Mouse (Mus musculus) intestine, embryonic 16.5 days (tissue): ENCODE measurements at regions not wholly inside any gene's neighbourhood (a gene's known extent, or its start where the extent isn't known, plus 50 kb on each side); places are given as distances from the start of the nearest gene placed in this dataset.

Experiments
- ATAC-seq: fragments of 200-750 bp; cut with Nextera tagmentation; 2 replicates; pipeline ENCODE4 v1.8.0; 2017; ENCODE audit warnings: moderate TSS enrichment, moderate library complexity
- H3K27ac ChIP-seq: fragments of 300-500 bp; sonication (generic); 2 replicates; pipeline ENCODE4 v1.5.1; 2014; ENCODE audit warnings: mild to moderate bottlenecking, low read length
- H3K27me3 ChIP-seq: fragments of 300-500 bp; sonication (generic); replicated peaks from 2 replicates; pipeline ENCODE4 v1.6.1; 2014; ENCODE audit warnings: low read length, control low read depth, mixed read lengths; ENCODE audit not compliant: control insufficient read depth, insufficient read depth
- H3K36me3 ChIP-seq: fragments of 300-500 bp; sonication (generic); 2 replicates; pipeline ENCODE4 v1.6.1; 2014; ENCODE audit warnings: low read length, control low read depth; ENCODE audit not compliant: control insufficient read depth, insufficient read depth
- H3K4me1 ChIP-seq: fragments of 300-500 bp; sonication (generic); 2 replicates; pipeline ENCODE4 v1.6.1; 2014; ENCODE audit warnings: low read length, control low read depth, mixed read lengths; ENCODE audit not compliant: control insufficient read depth, insufficient read depth
- H3K4me2 ChIP-seq: fragments of 300-500 bp; sonication (generic); 2 replicates; pipeline ENCODE4 v1.6.1; 2014; ENCODE audit warnings: low read depth, low read length, control low read depth
- H3K4me3 ChIP-seq: fragments of 300-500 bp; sonication (generic); 2 replicates; pipeline ENCODE4 v1.5.1; 2014; ENCODE audit warnings: mild to moderate bottlenecking, low read length
- H3K9ac ChIP-seq: fragments of 300-500 bp; sonication (generic); 2 replicates; pipeline ENCODE4 v1.6.1; 2014; ENCODE audit warnings: low read depth, low read length
- H3K9me3 ChIP-seq: fragments of 300-500 bp; sonication (generic); 2 replicates; pipeline ENCODE4 v1.6.1; 2016; ENCODE audit warnings: low read length, control low read depth; ENCODE audit not compliant: control insufficient read depth
- WGBS: fragments of 180-500 bp; shearing (Covaris S2); extraction: QIAGEN DNeasy Blood & Tissue Kit; methylation state at CpG from one replicate; pipeline ENCODE4 v1.1.7; 2014; 5-methylcytosine and 5-hydroxymethylcytosine counted together

GRCm38 (mm10) chr4:26800831-26801230 lies 454.1 kb upstream of the Manea start:
- no peak overlapping the region for H3K4me2 ChIP-seq
- H3K4me1 ChIP-seq, result no peaks in the 10 kb centered on the region
- 82% methylated on average over 3 of the region's 3 CpGs for WGBS
- H3K9me3 ChIP-seq, result no peaks in the 10 kb centered on the region
- no peaks in the 10 kb centered on the region for H3K27me3 ChIP-seq
- ATAC-seq, result no peak
- no peak overlapping the region for H3K4me3 ChIP-seq
- no peak overlapping the region for H3K9ac ChIP-seq
- no peak overlapping the region for H3K27ac ChIP-seq
- no peaks in the 10 kb centered on the region for H3K36me3 ChIP-seq

GRCm38 (mm10) chr4:26793181-26793824 lies 446.6 kb upstream of the Manea start:
- WGBS, result 85% methylated on average over 1 of the region's 1 CpGs

DNA sequence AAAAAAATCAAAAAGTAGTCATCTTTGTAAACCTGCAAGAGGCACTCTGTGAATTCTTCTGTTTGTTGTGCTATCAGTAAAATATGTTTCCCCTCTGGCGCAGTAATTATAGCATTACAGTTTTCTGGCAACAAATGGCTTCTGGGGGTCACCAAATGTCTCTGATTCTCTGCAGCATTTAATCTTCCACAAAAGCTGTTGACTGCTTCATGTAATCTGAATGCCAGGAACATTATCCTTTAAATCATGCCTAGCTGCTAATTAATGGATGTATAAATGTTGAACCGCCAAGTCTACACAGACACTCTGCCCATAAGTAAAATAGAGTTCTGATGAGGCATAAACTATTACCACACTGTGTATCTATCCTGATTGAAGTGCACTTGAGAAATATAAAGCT lies 421.2 kb upstream of the Manea start:
- no peak for ATAC-seq
- Histone ChIP-seq H3K27me3 (no peaks in the 10 kb centered on the region), H3K4me3 (no peak overlapping the region), H3K36me3 (no peaks in the 10 kb centered on the region), H3K4me2 (no peak overlapping the region), H3K27ac (no peak overlapping the region), H3K9ac (no peak overlapping the region), H3K4me1 (no peaks in the 10 kb centered on the region), H3K9me3 (no peaks in the 10 kb centered on the region)
- 74% methylated on average over 2 of the region's 2 CpGs for WGBS

More at GRCm38 (mm10) chr4:26793181-26793824, 446.6 kb upstream of the Manea start:
- no peaks in the 10 kb centered on the region for H3K9me3 ChIP-seq
- no peak overlapping the region for H3K27ac ChIP-seq
- H3K4me3 ChIP-seq, result no peak overlapping the region
- H3K27me3 ChIP-seq, result no peaks in the 10 kb centered on the region
- H3K4me2 ChIP-seq, result no peak overlapping the region
- ATAC-seq, result no peak
- H3K36me3 ChIP-seq, result no peaks in the 10 kb centered on the region
- H3K9ac ChIP-seq, result no peak overlapping the region
- no peaks in the 10 kb centered on the region for H3K4me1 ChIP-seq

- WGBS, result 45% methylated on average over 16 of the region's 16 CpGs
- H3K4me3 ChIP-seq, result no peak overlapping the region
- ATAC-seq, result no peak
These were observed 419.8 kb upstream of the Manea start for GRCm38 (mm10) chr4:26766235-26767228.

DNA sequence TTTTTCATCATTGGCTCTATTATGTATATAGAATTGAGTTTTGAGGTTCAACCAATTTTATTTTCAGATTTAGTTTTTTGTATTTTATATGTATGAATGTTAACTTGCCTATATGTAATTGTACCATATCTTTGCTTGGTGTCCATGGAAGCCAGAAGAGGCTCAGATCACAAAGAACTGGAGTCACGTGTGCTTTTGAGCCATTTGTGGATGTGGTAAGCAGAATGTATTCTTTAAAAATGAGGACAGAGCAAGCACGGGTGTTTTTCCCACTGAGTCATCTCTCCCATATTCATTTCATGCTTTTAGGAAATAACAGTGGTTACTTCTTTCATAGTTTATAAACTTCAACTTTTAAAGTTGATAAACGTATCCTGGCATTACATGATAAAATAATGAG lies 394.1 kb upstream of the Manea start:
- H3K36me3 ChIP-seq, result no peaks in the 10 kb centered on the region
- no peaks in the 10 kb centered on the region for H3K9me3 ChIP-seq
- H3K27me3 ChIP-seq, result no peaks in the 10 kb centered on the region
- no peak overlapping the region for H3K9ac ChIP-seq
- no peak overlapping the region for H3K4me2 ChIP-seq
- 80% methylated on average over 3 of the region's 3 CpGs for WGBS
- no peak for ATAC-seq
- no peak overlapping the region for H3K4me3 ChIP-seq
- no peaks in the 10 kb centered on the region for H3K4me1 ChIP-seq
- H3K27ac ChIP-seq, result no peak overlapping the region

More at GRCm38 (mm10) chr4:26766235-26767228, 419.8 kb upstream of the Manea start:
- Histone ChIP-seq H3K27me3 (no peaks in the 10 kb centered on the region), H3K9me3 (no peaks in the 10 kb centered on the region), H3K36me3 (no peaks in the 10 kb centered on the region), H3K27ac (no peak overlapping the region), H3K4me2 (no peak overlapping the region), H3K9ac (no peak overlapping the region), H3K4me1 (no peaks in the 10 kb centered on the region)

GRCm38 (mm10) chr4:26736381-26736780 lies 389.7 kb upstream of the Manea start:
- Histone ChIP-seq H3K27me3 (no peaks in the 10 kb centered on the region), H3K27ac (no peak overlapping the region), H3K4me1 (no peaks in the 10 kb centered on the region), H3K36me3 (no peaks in the 10 kb centered on the region), H3K4me3 (no peak overlapping the region), H3K4me2 (no peak overlapping the region), H3K9me3 (no peaks in the 10 kb centered on the region), H3K9ac (no peak overlapping the region)
- 70% methylated on average over 3 of the region's 3 CpGs for WGBS
- ATAC-seq, result no peak

GRCm38 (mm10) chr4:26714437-26714836 lies 367.7 kb upstream of the Manea start:
- Histone ChIP-seq H3K4me3 (no peak overlapping the region), H3K9me3 (no peaks in the 10 kb centered on the region), H3K4me2 (no peak overlapping the region), H3K27me3 (no peaks in the 10 kb centered on the region), H3K36me3 (no peaks in the 10 kb centered on the region), H3K9ac (no peak overlapping the region), H3K4me1 (no peaks in the 10 kb centered on the region), H3K27ac (no peak overlapping the region)
- ATAC-seq, result no peak
- WGBS, result 66% methylated on average over 3 of the region's 3 CpGs

GRCm38 (mm10) chr4:26709964-26710363 lies 363.3 kb upstream of the Manea start:
- no peak for ATAC-seq
- no peaks in the 10 kb centered on the region for H3K27me3 ChIP-seq
- H3K4me3 ChIP-seq, result no peak overlapping the region
- H3K9ac ChIP-seq, result no peak overlapping the region
- H3K27ac ChIP-seq, result no peak overlapping the region
- 68% methylated on average over 1 of the region's 1 CpGs for WGBS
- H3K9me3 ChIP-seq, result no peaks in the 10 kb centered on the region
- no peaks in the 10 kb centered on the region for H3K36me3 ChIP-seq
- H3K4me1 ChIP-seq, result no peaks in the 10 kb centered on the region
- H3K4me2 ChIP-seq, result no peak overlapping the region

DNA sequence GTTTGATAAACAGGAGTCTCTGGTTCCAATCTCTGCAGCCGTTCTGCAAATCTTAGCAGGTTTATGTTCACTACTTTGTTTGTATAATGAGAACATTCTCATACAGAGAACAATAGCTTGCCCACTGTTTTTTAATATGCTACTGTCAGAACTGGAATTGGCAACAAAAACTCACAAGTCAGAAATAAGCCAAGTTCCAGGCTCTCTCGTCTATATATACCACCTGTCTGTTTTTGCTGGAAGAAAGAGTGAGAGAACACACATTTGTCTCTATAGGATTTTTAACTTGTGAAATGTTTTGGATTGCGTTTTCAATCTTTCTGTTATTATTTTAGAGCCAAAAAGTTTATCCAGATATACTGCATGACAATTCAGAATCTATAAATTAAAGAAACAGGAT lies 349.3 kb upstream of the Manea start:
- no peaks in the 10 kb centered on the region for H3K36me3 ChIP-seq
- 43% methylated on average over 3 of the region's 3 CpGs for WGBS
- no peaks in the 10 kb centered on the region for H3K4me1 ChIP-seq
- no peak overlapping the region for H3K4me2 ChIP-seq
- ATAC-seq, result no peak
- no peak overlapping the region for H3K27ac ChIP-seq
- no peaks in the 10 kb centered on the region for H3K27me3 ChIP-seq
- H3K9me3 ChIP-seq, result no peaks in the 10 kb centered on the region; the same call in 1 of the 2 replicates
- no peak overlapping the region for H3K4me3 ChIP-seq
- H3K9ac ChIP-seq, result no peak overlapping the region
